Mouse (Mus musculus): ENCODE data around the gene Stambp. TPM values are rescaled to one million over a fixed set of nuclear protein-coding genes. Genes with fewer than 3 reads are reported as not detected.

The Stambp gene
- polyA plus RNA-seq, 1 experiment from 2014 or later, result 26.5 TPM

GRCm38 (mm10) chr6:83548346-83548745 is 24.2 kb downstream of the Stambp start:
- no peak overlapping the region for H3K9ac ChIP-seq
- ATAC-seq, result no peak
- no peaks in the 10 kb centered on the region for H3K27me3 ChIP-seq (replicated peaks)
- H3K4me1 ChIP-seq (replicated peaks), result no peaks in the 10 kb centered on the region
- no peak overlapping the region for H3K27ac ChIP-seq
- 0 out of 2 replicates have a peak, but pooled peaks cover 3% of the 10 kb centered on the region for H3K36me3 ChIP-seq
- H3K9me3 ChIP-seq, result no peaks in the 10 kb centered on the region
- no peak overlapping the region for H3K4me2 ChIP-seq (replicated peaks)
- no peak overlapping the region for H3K4me3 ChIP-seq (replicated peaks)
- 46% methylated on average over 5 of the region's 5 CpGs for WGBS

GRCm38 (mm10) chr6:83545778-83546177 is 26.8 kb downstream of the Stambp start:
- Histone ChIP-seq H3K4me2 (replicated peaks) (no peak overlapping the region), H3K9ac (no peak overlapping the region), H3K27me3 (replicated peaks) (no peaks in the 10 kb centered on the region), H3K9me3 (no peaks in the 10 kb centered on the region), H3K27ac (no peak overlapping the region), H3K4me3 (replicated peaks) (no peak overlapping the region), H3K36me3 (0 out of 2 replicates have a peak, but pooled peaks cover 3% of the 10 kb centered on the region), H3K4me1 (replicated peaks) (0 out of 2 replicates have a peak, but pooled peaks cover 3% of the 10 kb centered on the region)
- 88% methylated on average over 3 of the region's 3 CpGs for WGBS
- no peak for ATAC-seq

GRCm38 (mm10) chr6:83541756-83542456 is 30.6 kb downstream of the Stambp start:
- Histone ChIP-seq H3K4me1 (replicated peaks) (0 out of 2 replicates have a peak, but pooled peaks cover 3% of the 10 kb centered on the region), H3K36me3 (0 out of 2 replicates have a peak, but pooled peaks cover under 1% of the 10 kb centered on the region), H3K27ac (peak overlapping the region; percentile 85), H3K4me3 (replicated peaks) (no peak overlapping the region), H3K4me2 (replicated peaks) (no peak overlapping the region), H3K9me3 (no peaks in the 10 kb centered on the region), H3K9ac (no peak overlapping the region), H3K27me3 (replicated peaks) (no peaks in the 10 kb centered on the region)
- ATAC-seq, result peak; percentile 72
- 55% methylated on average over 11 of the region's 11 CpGs for WGBS

GRCm38 (mm10) chr6:83540017-83540416 is 32.5 kb downstream of the Stambp start:
- H3K9ac ChIP-seq, result no peak overlapping the region
- no peak; the same call in 1 of the 2 replicates for ATAC-seq
- no peaks in the 10 kb centered on the region for H3K36me3 ChIP-seq
- no peaks in the 10 kb centered on the region for H3K27me3 ChIP-seq (replicated peaks)
- 30% methylated on average over 4 of the region's 4 CpGs for WGBS
- H3K4me3 ChIP-seq (replicated peaks), result no peak overlapping the region
- H3K27ac ChIP-seq, result peak overlapping the region; percentile 67
- H3K4me2 ChIP-seq (replicated peaks), result no peak overlapping the region
- no peaks in the 10 kb centered on the region for H3K9me3 ChIP-seq
- H3K4me1 ChIP-seq (replicated peaks), result 0 out of 2 replicates have a peak, but pooled peaks cover 3% of the 10 kb centered on the region

- 0 out of 2 replicates have a peak, but pooled peaks cover under 1% of the 10 kb centered on the region for H3K4me1 ChIP-seq (replicated peaks)
- H3K9me3 ChIP-seq, result no peaks in the 10 kb centered on the region
- peak overlapping the region; percentile 85 for H3K27ac ChIP-seq
- H3K4me2 ChIP-seq (replicated peaks), result 0 out of 2 replicates have a peak overlapping the region, but pooled peaks have one; percentile 6
- H3K36me3 ChIP-seq, result no peaks in the 10 kb centered on the region
- peak overlapping the region; percentile 23; the same call in 1 of the 2 replicates for H3K9ac ChIP-seq
- no peaks in the 10 kb centered on the region for H3K27me3 ChIP-seq (replicated peaks)
- ATAC-seq, result peak; percentile 37; the same call in 1 of the 2 replicates
- 30% methylated on average over 6 of the region's 6 CpGs for WGBS
- H3K4me3 ChIP-seq (replicated peaks), result no peak overlapping the region
Measured at GRCm38 (mm10) chr6:83536795-83537059, 35.8 kb downstream of the Stambp start.

GRCm38 (mm10) chr6:83536028-83536794 is 36.3 kb downstream of the Stambp start, which contains the start of gene Actg2:
Gene Actg2, minus strand, starts transcription at chr6:83536265.
- WGBS, result 48% methylated on average over 12 of the region's 12 CpGs
- H3K27me3 ChIP-seq (replicated peaks), result no peaks in the 10 kb centered on the region
- H3K9ac ChIP-seq, result peak within 1 kb of the TSS; percentile 26
- ATAC-seq, result peak; percentile 74
- H3K27ac ChIP-seq, result peak within 1 kb of the TSS; percentile 85
- peak within 1 kb of the TSS; percentile 14 for H3K4me2 ChIP-seq (replicated peaks)
- H3K4me1 ChIP-seq (replicated peaks), result no peaks in the 10 kb centered on the region
- peak within 1 kb of the TSS; percentile 16 for H3K4me3 ChIP-seq (replicated peaks)
- H3K9me3 ChIP-seq, result no peaks in the 10 kb centered on the region
- H3K36me3 ChIP-seq, result no peaks in the 10 kb centered on the region

GRCm38 (mm10) chr6:83532608-83533007 is 39.9 kb downstream of the Stambp start:
- Histone ChIP-seq H3K4me1 (replicated peaks) (no peaks in the 10 kb centered on the region), H3K27me3 (replicated peaks) (no peaks in the 10 kb centered on the region), H3K36me3 (no peaks in the 10 kb centered on the region), H3K9ac (no peak overlapping the region), H3K27ac (no peak overlapping the region), H3K9me3 (no peaks in the 10 kb centered on the region), H3K4me2 (replicated peaks) (no peak overlapping the region; the same call in 1 of the 2 replicates), H3K4me3 (replicated peaks) (peak overlapping the region; percentile 15)
- WGBS, result 74% methylated on average over 2 of the region's 2 CpGs
- ATAC-seq, result no peak

GRCm38 (mm10) chr6:83523194-83523593 is 49.3 kb downstream of the Stambp start:
- H3K9me3 ChIP-seq, result no peaks in the 10 kb centered on the region
- H3K4me1 ChIP-seq (replicated peaks), result peaks cover 5% of the 10 kb centered on the region; the same call in 1 of the 2 replicates
- H3K4me2 ChIP-seq (replicated peaks), result no peak overlapping the region
- no peaks in the 10 kb centered on the region for H3K27me3 ChIP-seq (replicated peaks)
- no peak overlapping the region for H3K9ac ChIP-seq
- H3K36me3 ChIP-seq, result no peaks in the 10 kb centered on the region
- H3K27ac ChIP-seq, result no peak overlapping the region
- WGBS, result 19% methylated on average over 6 of the region's 6 CpGs
- peak; percentile 14; the same call in 1 of the 2 replicates for ATAC-seq
- no peak overlapping the region for H3K4me3 ChIP-seq (replicated peaks)

- H3K4me1 ChIP-seq (replicated peaks), result peaks cover 5% of the 10 kb centered on the region; the same call in 1 of the 2 replicates
- H3K4me3 ChIP-seq (replicated peaks), result no peak overlapping the region
- no peak overlapping the region for H3K27ac ChIP-seq
- no peak; the same call in 1 of the 2 replicates for ATAC-seq
- 52% methylated on average over 6 of the region's 6 CpGs for WGBS
- no peak overlapping the region for H3K9ac ChIP-seq
- H3K36me3 ChIP-seq, result no peaks in the 10 kb centered on the region
- no peaks in the 10 kb centered on the region for H3K27me3 ChIP-seq (replicated peaks)
- H3K4me2 ChIP-seq (replicated peaks), result no peak overlapping the region
- no peaks in the 10 kb centered on the region for H3K9me3 ChIP-seq
Measured at GRCm38 (mm10) chr6:83521784-83522183, 50.7 kb downstream of the Stambp start.

GRCm38 (mm10) chr6:83518637-83519036 is 53.9 kb downstream of the Stambp start:
- WGBS, result 88% methylated on average over 3 of the region's 3 CpGs
- Histone ChIP-seq H3K9ac (no peak overlapping the region), H3K4me3 (replicated peaks) (no peak overlapping the region), H3K4me1 (replicated peaks) (peaks cover 5% of the 10 kb centered on the region; the same call in 1 of the 2 replicates), H3K27ac (no peak overlapping the region), H3K4me2 (replicated peaks) (no peak overlapping the region), H3K27me3 (replicated peaks) (no peaks in the 10 kb centered on the region), H3K36me3 (no peaks in the 10 kb centered on the region), H3K9me3 (no peaks in the 10 kb centered on the region)
- ATAC-seq, result no peak

- no peak for ATAC-seq
- Histone ChIP-seq H3K27ac (no peak overlapping the region), H3K36me3 (no peaks in the 10 kb centered on the region), H3K4me3 (replicated peaks) (no peak overlapping the region), H3K9me3 (no peaks in the 10 kb centered on the region), H3K4me2 (replicated peaks) (no peak overlapping the region), H3K4me1 (replicated peaks) (no peaks in the 10 kb centered on the region), H3K9ac (no peak overlapping the region), H3K27me3 (replicated peaks) (no peaks in the 10 kb centered on the region)
- WGBS, result 74% methylated on average over 3 of the region's 3 CpGs
Measured at GRCm38 (mm10) chr6:83515172-83515571, 57.4 kb downstream of the Stambp start.

GRCm38 (mm10) chr6:83512495-83512894 is 60.0 kb downstream of the Stambp start:
- no peaks in the 10 kb centered on the region for H3K27me3 ChIP-seq (replicated peaks)
- no peak overlapping the region for H3K4me3 ChIP-seq (replicated peaks)
- H3K36me3 ChIP-seq, result no peaks in the 10 kb centered on the region
- no peak overlapping the region for H3K9ac ChIP-seq
- peak; percentile 37; the same call in 1 of the 2 replicates for ATAC-seq
- no peaks in the 10 kb centered on the region for H3K9me3 ChIP-seq
- H3K4me2 ChIP-seq (replicated peaks), result no peak overlapping the region
- 23% methylated on average over 1 of the region's 1 CpGs for WGBS
- no peak overlapping the region for H3K27ac ChIP-seq
- H3K4me1 ChIP-seq (replicated peaks), result 0 out of 2 replicates have a peak, but pooled peaks cover under 1% of the 10 kb centered on the region
